Mouse (Mus musculus) adrenal gland, postnatal 4 days (tissue): Measurements from ENCODE around the gene Etfbkmt. TPM values are rescaled to one million over a fixed set of nuclear protein-coding genes. Genes with fewer than 3 reads are reported as not detected.
A peak's percentile ranks its signal among the peaks of the same experiment; 100 is the strongest.
"Not testable (repeated sequence)": the region's sequence is repeated elsewhere in the genome, so short reads cannot be mapped to it uniquely, and the experiment has no call there.

Experiments used
- DNase-seq, 2 experiments: peaks; one replicate each; pipeline ENCODE4 v3.0.0; 2021 to 2022; ENCODE audit warnings: low spot score in 2 of 2, mixed read lengths in 2 of 2
- long read RNA-seq, 2 experiments: library from polyadenylated mRNA; stranded (forward); transcript quantifications; one replicate each; pipeline ENCODE4 v2.0.0; 2021
- total RNA-seq, 2 experiments: library from RNA; stranded (reverse); gene quantifications; 2 replicates each; pipeline ENCODE4 v1.2.3; 2021

The Etfbkmt gene
- total RNA-seq = 10 to 100 TPM; 15.6 to 16.4 TPM
- long read RNA-seq, experiment 1, partial matches to known transcripts = 0 of 10 reads
- long read RNA-seq, experiment 1, other reads (novel, unspliced or antisense) = 2 of 10 reads
- long read RNA-seq, experiment 2, partial matches to known transcripts = 0 of 5 reads
- long read RNA-seq, experiment 2, other reads (novel, unspliced or antisense) = 2 of 5 reads

DNA sequence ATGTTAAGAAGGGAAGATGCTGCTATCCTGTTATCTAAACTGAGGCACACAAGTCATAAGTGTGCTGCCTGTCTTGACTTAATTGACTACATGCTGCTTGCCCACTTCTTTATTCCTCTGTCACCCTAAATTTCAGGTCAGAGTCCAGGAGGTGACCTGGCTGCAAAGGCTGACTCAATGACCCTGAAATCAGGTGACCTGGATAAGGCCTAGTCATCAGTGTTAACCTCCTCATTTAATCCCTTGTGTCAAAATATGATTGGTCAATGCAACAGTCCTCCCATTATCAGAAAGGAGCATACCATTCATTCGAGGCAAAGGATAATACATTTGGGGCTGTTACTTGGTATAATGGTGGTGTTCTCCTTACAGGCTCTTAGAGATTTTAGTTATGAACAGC is at the start of gene Etfbkmt:
Etfbkmt (plus strand) TSS at position 379 of the 400 bp plus-strand sequence.
- no peak for DNase-seq

DNA sequence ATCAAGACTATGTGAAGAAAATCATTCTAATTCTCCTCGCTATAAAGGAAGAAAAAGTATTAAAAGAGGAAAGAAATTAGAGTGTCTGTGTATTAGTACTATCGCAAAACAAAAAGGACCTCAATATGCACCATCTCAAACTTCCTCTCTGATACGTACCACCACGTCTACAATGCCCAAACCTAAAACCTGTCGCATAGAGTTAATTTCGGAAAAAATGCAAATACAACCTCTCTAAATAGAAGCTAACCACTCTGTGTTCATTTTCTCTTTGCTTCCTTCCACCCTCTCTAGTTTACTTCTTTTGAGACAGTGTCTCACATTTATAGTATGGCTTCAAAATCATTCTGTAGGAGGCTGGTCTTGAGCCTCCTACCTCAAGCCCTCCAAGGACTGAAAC is 47.2 kb upstream of the Etfbkmt start:
- no peak for DNase-seq

DNA sequence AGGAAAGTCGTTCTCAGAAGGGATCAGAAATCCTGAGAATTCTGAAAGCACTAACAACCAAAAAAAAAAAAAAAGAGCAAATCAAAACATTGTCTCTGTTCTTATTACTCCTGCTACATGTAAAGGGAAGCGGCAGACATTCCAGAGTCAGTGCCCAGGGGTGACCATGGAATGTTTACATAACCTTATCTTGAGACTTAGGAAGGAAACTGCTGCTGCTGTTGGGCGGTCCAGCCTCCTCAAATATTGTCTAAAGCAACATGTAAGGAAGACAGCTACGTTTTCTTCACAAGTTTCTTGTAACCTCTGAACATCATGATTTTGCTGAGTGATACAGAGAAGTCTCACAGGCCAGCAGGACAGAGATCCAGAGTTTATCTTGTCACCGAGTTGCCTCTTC is 46.2 kb upstream of the Etfbkmt start:
- no peak for DNase-seq

DNA sequence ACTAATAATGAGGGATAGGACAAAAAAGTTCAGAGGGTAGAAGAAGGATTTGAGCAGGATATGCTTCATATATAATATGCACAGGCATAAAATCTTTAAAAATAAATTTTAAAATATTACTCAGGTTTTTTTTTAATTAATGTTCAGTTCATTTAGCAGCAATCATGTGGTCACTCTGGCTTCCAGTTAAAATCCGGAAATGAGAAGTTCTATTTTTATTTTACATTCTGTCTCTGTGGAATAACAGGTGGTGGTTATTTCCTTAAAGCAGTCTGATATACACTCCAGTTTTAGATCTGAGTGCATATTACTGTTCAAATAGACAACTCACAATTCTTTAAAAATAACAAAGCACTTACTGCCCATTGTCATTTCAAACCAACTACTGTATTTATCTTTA is 45.1 kb upstream of the Etfbkmt start:
- DNase-seq = no peak

DNA sequence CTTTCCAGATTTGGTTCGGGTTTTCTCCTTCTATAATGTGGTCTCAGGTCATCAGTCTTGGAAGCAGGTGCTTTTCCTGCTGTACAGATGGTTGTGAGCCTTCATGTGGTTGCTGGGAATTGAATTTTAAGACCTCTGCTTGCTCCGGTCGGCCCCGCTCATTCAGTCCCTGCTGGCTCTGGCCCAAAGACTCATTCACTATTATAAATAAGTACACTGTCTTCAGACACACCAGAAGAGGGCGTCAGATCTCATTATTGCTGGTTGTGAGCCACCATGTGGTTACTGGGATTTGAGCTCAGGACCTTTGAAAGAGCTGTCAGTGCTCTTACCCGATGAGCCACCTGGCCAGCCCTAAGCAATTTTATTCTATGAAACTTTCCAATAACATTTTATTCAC is 44.3 kb upstream of the Etfbkmt start:
- DNase-seq = no peak

DNA sequence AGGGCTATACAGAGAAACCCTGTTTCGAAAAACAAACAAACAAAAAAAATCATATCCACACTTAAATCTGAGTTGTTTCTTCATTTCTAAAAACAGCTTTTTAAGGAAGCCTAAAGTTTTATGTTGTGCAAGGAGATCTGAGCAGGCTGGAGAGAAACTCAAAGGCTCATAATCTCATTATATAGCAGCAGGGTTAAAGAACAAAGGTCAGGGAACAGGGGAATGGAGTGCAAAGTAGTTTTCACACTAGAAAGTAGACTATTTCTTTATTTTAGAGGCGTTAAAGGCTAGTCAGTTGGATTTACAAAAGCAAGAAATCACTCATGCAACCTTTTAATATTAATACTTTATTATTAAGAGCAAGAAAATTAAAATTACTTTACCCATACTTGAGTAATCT is 43.4 kb upstream of the Etfbkmt start:
- no peak for DNase-seq

DNA sequence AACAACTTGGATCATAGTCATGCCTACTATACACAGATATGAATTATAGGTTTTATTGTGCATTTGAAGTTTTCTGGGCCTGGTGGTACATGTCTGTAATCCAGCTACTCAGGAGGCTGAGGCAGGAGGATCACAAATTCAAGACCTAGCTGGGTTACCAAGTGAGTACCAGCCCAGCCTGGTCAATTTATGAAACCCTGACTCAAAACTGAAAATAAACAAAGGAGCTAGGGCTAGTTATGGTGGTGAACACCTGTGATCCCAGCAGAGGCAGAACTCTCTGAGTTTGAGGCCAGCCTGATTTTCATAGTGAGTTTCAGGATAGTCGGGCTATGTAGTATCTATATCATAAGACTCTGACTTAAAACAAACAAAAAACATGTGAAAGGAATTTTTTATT is 42.4 kb upstream of the Etfbkmt start:
- DNase-seq = no peak

DNA sequence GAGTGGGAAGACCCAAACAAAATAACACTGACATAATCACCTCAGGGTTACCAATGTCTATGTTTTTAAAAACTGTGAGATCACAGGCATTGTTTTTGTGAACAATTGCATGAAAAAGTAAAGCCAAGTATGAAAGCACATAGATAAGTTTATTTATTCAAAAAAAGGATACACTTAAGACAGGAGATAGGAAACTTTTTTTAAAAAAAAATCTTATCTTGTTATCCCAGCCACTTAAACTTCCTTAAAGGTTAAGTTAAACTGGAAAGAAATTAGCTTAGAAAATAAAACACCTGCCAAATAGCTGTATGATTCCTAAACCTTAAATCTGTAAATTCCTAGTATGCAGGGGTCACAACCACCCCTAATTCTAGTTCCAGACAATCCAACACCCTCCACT is 40.7 kb upstream of the Etfbkmt start:
- DNase-seq = no peak

DNA sequence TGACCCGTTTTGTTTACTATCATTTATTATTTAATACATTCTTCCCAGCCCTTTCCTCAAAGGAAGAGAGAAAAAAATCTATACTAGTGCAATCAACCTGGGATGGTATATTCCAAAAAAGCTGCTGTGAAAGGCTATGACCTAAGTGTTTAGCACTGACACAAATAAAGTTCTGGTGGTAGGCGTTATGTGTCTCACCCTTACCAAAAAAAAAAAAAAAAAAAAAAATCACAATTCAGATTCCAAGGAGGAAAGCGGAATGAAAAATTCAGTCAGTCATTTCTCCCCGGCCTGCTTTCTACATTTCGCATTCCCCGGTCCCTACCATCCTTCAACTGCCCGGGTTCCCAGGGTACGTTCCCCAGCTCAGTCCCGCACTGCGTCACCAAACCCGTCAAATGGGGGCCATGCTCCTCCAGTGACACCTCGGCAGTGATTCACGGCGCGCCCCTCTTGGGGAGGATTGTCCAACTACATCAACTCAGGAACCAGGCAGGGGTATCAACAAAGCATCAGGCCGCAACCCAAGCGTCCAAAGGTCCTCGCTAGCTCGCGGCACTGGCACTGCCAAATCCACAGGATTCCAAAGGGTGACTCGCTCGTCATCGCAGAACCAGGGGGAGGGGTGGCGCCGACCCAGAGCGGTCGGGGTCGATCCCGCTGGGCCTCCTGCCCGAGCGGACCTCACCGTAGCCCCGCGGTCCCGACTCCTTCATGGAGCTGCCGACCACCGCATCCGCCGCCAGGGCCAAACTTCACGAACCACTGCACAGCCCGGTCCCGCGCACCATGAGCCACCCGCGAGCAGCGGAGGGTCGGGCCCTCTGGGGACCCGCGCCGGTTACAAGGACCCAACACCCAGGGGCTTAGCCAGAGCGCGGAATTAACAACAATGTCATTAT is 39.2 kb upstream of the Etfbkmt start:
- DNase-seq = peak; percentile 22 to 42

DNA sequence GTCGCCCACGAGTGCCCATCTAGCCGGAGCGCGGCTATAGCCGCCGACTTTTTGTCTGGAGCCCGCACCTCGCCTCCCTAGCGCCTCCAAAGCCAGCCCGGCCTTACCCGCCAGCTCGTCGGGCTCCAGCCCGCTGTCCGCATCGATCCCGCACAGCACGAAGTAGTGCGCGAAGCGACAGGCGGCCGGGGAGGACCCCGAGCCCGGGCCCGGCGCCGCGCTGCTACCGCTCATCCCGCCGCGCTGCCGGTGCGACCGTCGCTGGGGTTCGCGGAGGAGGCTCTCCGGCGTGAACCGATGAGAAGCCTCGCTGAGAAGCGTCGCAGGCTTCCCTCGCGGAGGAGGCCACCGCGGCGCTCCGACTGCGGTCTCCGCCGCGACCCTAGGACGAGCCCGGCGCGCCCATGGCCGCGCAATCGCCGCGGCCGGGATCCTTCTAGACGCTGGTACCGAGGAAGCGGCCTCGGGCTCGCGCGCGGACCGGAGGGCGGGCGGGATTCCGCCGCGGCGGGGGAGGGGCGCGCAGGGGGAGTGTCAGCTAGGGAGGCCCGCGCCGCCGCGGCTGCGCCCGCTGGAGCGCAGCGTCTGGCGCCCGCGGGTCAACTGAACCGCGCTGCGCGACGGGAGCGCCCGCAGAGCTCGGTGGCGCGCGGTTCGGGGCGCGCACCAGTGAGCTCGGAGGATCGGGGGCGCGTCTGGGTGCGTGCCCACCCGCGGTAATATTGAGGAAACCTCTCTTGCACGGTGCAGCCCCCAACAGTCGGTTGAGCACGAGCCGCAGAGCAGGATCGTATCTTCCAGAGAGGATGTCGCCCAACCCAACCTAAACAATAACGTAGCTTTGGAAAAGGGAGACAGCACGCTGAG is 38.3 kb upstream of the Etfbkmt start, which contains the start of gene Dennd5b:
Dennd5b (minus strand) TSS at position 605 of the 867 bp plus-strand sequence.
- DNase-seq = peak; percentile 59 to 69

DNA sequence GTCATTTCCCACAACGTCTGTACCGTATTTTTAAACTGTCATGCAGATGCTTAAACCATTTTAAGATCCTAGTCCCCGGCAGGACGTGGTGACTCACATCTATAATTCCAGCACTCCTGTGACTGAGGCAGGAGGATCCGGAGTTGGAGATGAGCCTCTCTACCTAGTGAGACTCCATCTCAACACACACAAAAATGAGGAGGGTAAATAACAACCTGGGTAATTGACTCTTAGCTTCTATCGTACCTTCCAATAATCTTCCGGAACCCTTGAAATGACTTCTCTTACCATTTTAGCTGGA is 37.8 kb upstream of the Etfbkmt start:
- no peak for DNase-seq

DNA sequence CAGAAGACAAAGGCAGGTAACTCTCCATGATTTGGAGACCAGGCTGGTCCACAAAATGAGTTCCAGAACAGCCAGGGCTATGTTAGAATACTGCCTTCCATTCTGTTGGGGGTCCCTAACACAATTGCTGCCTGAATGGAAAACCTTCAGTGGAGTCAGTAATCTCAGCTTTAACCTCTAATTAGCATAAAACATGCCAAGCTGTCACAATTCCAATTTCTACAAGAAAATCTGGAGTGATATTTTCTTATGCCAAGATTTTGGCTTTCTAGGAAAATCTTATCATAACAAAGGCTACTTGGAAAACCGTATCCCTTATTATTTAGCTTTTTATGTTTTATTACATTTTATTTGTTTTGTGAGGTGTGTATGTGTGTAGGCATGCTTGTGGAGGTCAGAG is 36.2 kb upstream of the Etfbkmt start:
- DNase-seq = no peak

DNA sequence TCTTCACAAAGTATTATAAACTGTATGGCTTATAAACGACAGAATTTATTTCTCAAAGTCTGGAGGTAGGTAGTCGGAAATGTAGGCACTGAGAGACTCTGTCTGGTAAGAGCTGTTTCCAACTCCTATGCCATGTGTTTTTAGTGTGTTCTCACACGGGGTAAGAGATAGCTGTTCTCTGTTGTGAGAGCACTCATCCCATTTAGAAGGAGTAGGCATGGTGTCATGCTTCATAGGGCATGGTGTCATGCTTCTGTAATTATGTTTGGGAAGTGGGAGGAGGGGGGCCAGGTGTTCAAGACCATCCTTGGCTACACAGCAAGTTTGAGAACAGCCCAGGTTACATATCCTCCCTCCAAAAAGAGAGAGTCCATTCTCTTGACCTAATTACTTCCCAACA is 32.0 kb upstream of the Etfbkmt start:
- no peak for DNase-seq

DNA sequence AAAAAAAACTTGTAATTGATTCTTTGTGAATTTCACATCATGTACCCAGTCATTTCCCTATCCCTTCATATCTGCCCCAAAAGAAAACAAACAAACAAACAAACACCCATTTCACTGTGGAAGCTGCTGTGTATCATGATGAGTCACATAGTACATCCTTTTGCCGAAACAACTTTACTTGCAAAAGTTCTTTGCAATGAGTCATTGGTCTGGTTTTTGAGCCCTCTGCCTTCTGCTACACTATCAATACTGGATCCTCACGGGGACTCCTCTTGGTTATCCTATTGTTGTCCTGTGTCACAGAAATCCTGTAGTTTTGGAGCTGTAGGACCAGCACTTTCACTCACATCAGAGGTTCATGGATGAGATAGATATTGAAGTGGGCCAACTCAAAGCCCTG is 30.7 kb upstream of the Etfbkmt start:
- DNase-seq = no peak

DNA sequence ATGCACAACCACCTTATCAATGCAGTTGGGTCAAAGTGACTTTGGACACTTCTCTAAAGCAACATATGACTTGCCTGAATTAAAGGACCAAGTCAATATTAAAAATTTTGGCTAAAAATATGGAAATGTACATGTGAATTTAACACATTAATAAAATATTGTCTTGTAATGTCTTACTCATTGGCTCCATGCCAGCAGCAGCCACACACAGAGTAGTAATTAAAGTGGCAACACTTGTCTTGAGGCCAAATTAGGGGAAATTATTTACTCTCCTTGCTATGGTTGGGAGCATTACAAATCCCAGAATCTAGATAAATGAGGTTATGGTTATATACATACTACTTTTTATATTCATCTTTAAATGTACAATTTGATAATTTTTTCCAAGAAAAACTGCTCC is 22.7 kb upstream of the Etfbkmt start:
- no peak for DNase-seq

DNA sequence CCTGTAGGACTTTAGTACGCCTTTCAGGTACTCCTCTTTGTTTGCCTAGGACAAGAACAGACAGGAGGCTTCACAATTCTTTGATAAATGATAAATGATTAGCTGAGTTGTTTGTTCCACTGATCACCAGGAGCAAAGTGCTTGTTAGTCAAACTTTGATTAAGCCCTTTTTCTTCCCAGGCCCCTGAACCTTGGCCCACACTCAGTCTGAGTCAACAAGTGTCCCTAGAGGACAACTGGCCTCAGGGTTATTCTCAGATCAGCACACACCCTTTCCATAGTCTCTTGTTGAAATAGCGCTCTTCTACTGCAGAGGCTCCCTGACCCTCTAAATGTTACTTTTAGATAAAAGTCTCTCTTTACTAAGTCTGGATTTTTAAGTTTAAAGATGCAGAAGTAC is 20.7 kb upstream of the Etfbkmt start:
- DNase-seq = no peak

DNA sequence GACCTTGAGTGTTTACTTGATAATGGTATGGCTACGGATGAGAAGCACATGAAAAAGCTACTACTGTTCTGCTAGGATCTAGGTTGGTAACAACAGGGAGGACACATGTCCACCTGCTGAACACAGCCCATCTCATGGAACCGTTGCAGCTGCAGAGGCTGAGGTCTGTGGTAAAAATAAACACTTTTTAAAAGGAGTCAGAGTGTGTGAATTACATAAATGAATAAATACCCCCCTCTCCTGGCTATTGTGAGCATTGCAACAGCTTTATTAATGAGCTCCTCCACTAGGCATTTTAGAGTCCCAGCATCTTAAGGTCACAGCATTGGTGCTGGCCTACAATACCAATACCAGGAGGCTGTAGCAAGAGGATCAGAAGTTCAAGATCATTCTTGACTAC is 19.8 kb upstream of the Etfbkmt start:
- DNase-seq = peak in 1 of 2 experiments; percentile 15

DNA sequence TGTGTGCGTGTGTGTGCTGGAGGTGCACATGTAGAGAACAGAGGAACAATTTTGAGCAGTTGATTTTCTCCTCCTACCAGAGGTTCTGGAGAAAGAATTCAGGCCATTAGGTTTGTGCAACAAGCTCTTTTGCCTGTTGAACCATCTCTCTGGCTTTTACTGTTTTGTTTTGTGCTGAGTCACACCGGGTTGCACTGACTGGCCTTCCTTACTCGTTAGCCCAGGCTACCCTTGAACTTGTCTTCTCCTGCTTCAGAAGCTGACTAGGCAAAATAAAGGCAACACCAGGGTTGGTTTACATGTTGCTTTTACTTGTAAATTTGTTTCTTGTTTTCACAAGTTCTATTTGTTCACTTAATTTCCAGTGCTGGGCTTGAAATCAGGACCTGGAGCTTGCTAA is 16.6 kb upstream of the Etfbkmt start:
- no peak for DNase-seq

DNA sequence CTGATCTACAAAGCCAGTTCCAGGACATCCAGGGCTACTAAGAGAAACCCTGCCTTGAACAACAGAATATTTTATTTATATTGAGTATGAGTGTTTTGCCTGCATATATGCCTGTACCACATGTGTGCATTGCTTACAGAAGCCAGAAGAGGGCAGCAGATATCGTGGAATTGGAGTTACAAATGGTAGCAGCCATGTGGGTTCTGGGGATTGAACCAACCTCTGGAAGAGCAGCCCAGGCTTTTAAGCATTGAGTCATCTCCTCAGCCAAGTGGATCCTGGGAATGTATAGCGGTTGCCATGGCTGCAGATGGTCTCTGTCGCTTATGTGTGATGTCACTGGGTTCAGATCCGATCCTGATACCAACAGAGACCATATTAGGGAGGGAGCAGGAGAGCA is 13.0 kb upstream of the Etfbkmt start:
- peak in 1 of 2 experiments; percentile 19 for DNase-seq

DNA sequence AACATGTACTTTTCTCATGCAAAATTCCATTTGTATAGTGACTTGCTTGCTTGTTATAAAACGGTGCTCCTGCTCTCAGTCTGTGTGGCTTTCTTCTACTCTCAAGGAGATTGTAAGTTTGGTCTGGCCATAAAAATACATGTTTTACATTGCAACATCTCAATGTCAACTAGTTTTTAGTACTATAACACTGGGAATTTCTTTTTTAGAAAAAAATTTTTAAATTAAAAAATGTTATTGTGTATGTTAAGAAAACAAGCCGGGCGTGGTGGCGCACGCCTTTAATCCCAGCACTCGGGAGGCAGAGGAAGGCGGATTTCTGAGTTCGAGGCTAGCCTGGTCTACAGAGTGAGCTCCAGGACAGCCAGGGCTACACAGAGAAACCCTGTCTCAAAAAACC is 9.8 kb upstream of the Etfbkmt start, which contains the start of gene Gm10203:
Gm10203 (plus strand) TSS at position 301 of the 400 bp plus-strand sequence.
- not testable (repeated sequence) for DNase-seq

DNA sequence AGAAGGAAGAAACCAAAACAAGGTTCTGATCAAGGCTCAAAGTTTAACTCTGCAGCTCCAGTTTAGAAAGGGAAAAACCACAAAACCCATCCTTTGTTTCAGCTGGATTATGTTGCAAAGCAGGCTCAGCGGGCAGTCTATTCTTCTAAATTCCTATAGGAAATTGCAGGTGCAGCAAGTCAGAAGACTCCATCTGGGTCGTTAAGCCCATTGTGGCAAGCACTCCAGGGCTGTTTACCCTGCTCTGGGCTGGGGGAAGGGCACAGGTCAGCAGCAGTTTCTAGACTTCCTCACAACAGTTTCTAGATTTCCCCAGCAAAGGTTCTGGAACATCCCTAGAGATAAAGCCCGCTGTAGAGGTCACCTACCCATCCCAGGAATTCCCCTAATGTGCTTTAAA is 8.5 kb upstream of the Etfbkmt start:
- DNase-seq = no peak
